In the genomic region with DNA sequence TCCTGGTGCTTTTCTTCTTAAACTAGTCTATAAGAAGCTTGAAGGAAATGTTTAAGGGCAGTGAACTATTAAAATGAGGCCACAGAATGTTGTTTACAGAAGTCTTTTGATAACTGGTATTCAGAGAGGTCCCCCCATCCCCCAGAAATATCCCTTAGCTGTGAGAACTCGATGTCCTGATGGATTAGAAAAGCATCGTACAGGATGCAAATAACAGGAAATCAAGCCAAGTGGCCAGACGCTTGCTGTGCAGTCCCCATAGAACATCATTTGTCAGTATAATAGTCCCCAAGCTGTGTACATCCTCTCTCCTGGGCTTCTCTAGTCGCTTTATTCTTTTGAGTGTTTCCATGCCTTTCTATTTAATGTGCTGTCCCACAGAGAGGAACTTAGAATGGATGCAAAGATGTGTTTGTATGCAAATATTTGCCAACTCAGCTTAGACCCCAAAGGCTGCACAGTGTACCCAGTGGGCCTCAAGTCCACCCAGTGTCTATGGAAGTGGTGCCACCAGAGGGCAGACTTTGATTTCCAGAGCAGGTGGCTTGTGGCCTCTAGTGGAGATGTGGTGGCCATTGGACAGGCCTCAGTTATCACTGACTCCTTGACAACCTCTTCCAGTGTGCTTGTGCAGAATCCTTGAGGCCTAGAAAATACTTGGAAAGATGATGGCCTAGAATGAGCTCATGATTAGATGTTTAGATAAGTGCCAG, we compare ENCODE assay signal across 12 mouse cellular contexts. TPM values are rescaled to one million over a fixed set of nuclear protein-coding genes. Genes with fewer than 3 reads are reported as not detected.
A peak's percentile ranks its signal among the peaks of the same experiment; 100 is the strongest.
DNase-seq lines count a peak whose midpoint lies in the region; ATAC-seq and TF ChIP-seq lines count a peak whose summit lies in the region.
"Had no signal": no experiment of that assay in that cellular context is flagged by ENCODE, and none has a peak within 500 bp of the region (broad histone marks: within the 10 kb centered on the region; RNA-seq: fewer than 3 reads in every experiment).

No protein-coding gene starts in this region.

- no peak overlapping the region for H3K27ac ChIP-seq in heart, adult 2 months
- H3K27ac ChIP-seq in liver, embryonic 14.5 days = no peak overlapping the region
- H3K27ac ChIP-seq in MEL (ENCODE audit: control insufficient read depth, low read depth, low read length) = no peak overlapping the region
- H3K27ac ChIP-seq in midbrain, embryonic 10.5 days (replicated peaks) = no peak overlapping the region
- H3K27ac ChIP-seq: embryonic facial prominence, embryonic 13.5 days; limb, embryonic 15.5 days; midbrain, embryonic 15.5 days had no signal

- ATAC-seq in liver, embryonic 14.5 days (ENCODE audit: insufficient read depth) = no peak
- ATAC-seq: midbrain, embryonic 15.5 days had no signal

- TF ChIP-seq EP300 in heart, adult 2 months (IDR thresholded peaks at IDR 0.05; ENCODE audit: insufficient read depth, low read depth, low read length) = no peak
- TF ChIP-seq EP300 in liver, embryonic 14.5 days (IDR thresholded peaks at IDR 0.05; ENCODE audit: low read depth) = no peak
- no peak for TF ChIP-seq EP300 in MEL (IDR thresholded peaks at IDR 0.05; ENCODE audit: low read depth in 1 of 2, low read length in 2 of 2)

- H3K4me2 ChIP-seq in liver, embryonic 14.5 days (ENCODE audit: low read depth) = no peak overlapping the region
- H3K4me2 ChIP-seq: embryonic facial prominence, embryonic 13.5 days; limb, embryonic 15.5 days; midbrain, embryonic 15.5 days had no signal

- TF ChIP-seq CTCF in heart, adult 2 months (IDR thresholded peaks at IDR 0.05) = peak; percentile 33
- TF ChIP-seq CTCF in liver, embryonic 14.5 days (IDR thresholded peaks at IDR 0.05; ENCODE audit: low read depth) = peak; percentile 49
- peak in 2 of 3 experiments; percentile 19 to 35; a peak in 3 of 6 replicates for TF ChIP-seq CTCF in MEL (IDR thresholded peaks at IDR 0.05 in 2 of 3, conservative IDR thresholded peaks at IDR 0.05 in 1 of 3; ENCODE audit: control insufficient read depth in 1 of 3, insufficient read depth in 1 of 3, low read depth in 2 of 3, low read length in 3 of 3, poor library complexity in 1 of 3, severe bottlenecking in 1 of 3)

- WGBS in heart, adult 2 months = 48% methylated on average over 4 of the region's 4 CpGs
- WGBS in liver, embryonic 14.5 days (ENCODE audit: insufficient replicate concordance) = 39% methylated on average over 4 of the region's 4 CpGs
- WGBS in midbrain, embryonic 10.5 days = 77% methylated on average over 4 of the region's 4 CpGs

- no peaks in the 10 kb centered on the region for H3K79me2 ChIP-seq in heart, adult 2 months (replicated peaks; ENCODE audit: control insufficient read depth, insufficient read depth, low read length)
- no peaks in the 10 kb centered on the region for H3K79me2 ChIP-seq in MEL (ENCODE audit: control insufficient read depth, insufficient read depth, low read length, poor library complexity)

- H3K9ac ChIP-seq in heart, adult 2 months (ENCODE audit: low read depth, low read length) = no peak overlapping the region
- H3K9ac ChIP-seq in liver, embryonic 14.5 days (replicated peaks) = no peak overlapping the region
- H3K9ac ChIP-seq in MEL (ENCODE audit: control insufficient read depth, low read depth, low read length, poor library complexity, severe bottlenecking) = no peak overlapping the region
- H3K9ac ChIP-seq: embryonic facial prominence, embryonic 13.5 days; limb, embryonic 15.5 days; midbrain, embryonic 15.5 days had no signal

- no peak for TF ChIP-seq POLR2A in heart, adult 2 months (IDR thresholded peaks at IDR 0.05; ENCODE audit: insufficient read depth, low read depth, low read length)
- TF ChIP-seq POLR2A in MEL (IDR thresholded peaks at IDR 0.05; ENCODE audit: control insufficient read depth in 1 of 2, insufficient read depth in 1 of 2, low read depth in 1 of 2, low read length in 2 of 2, poor library complexity in 1 of 2) = no peak

- no peak overlapping the region for H3K4me3 ChIP-seq in heart, adult 2 months
- H3K4me3 ChIP-seq in liver, embryonic 14.5 days (ENCODE audit: insufficient read depth in 1 of 2, low read depth in 2 of 2, low read length in 2 of 2) = no peak overlapping the region
- H3K4me3 ChIP-seq in MEL (ENCODE audit: control insufficient read depth in 1 of 2, insufficient read depth in 1 of 2, low read depth in 2 of 2, low read length in 2 of 2) = no peak overlapping the region
- H3K4me3 ChIP-seq in midbrain, embryonic 10.5 days = no peak overlapping the region
- H3K4me3 ChIP-seq: embryonic facial prominence, embryonic 13.5 days; limb, embryonic 15.5 days; midbrain, embryonic 15.5 days had no signal

- intact Hi-C loops in heart, adult 2 months (cut with DNase I) = no loop called here

- H3K36me3 ChIP-seq in heart, adult 2 months (ENCODE audit: control insufficient read depth, insufficient read depth, low read length) = peaks cover 5% of the 10 kb centered on the region
- no peaks in the 10 kb centered on the region for H3K36me3 ChIP-seq in liver, embryonic 14.5 days (replicated peaks; ENCODE audit: control insufficient read depth, insufficient read depth, low read depth)
- H3K36me3 ChIP-seq in MEL (ENCODE audit: control insufficient read depth in 1 of 2, insufficient read depth in 2 of 2, low read length in 2 of 2) = no peaks in the 10 kb centered on the region
- no peaks in the 10 kb centered on the region for H3K36me3 ChIP-seq in midbrain, embryonic 10.5 days
- H3K36me3 ChIP-seq: embryonic facial prominence, embryonic 13.5 days; limb, embryonic 15.5 days; midbrain, embryonic 15.5 days had no signal

- TF ChIP-seq RAD21 in MEL (IDR thresholded peaks at IDR 0.05; ENCODE audit: low read depth, low read length) = peak; percentile 3; the same call in 1 of the 2 replicates

- no peak for DNase-seq in heart, adult 2 months
- no peak for DNase-seq in heart, postnatal 4 days
- no peak for DNase-seq in liver, embryonic 14.5 days (ENCODE audit: low read depth in 3 of 3, low spot score in 3 of 3)
- DNase-seq in liver (no peak), MEL (ENCODE audit: low read depth, low spot score) (peak; percentile 22)
- peak; percentile 33 for DNase-seq in induced T-regulatory cell, adult 2 months (ENCODE audit: low read depth)
- DNase-seq in midbrain, embryonic 10.5 days (ENCODE audit: low spot score) = no peak
- DNase-seq in heart, adult 9 months (ENCODE audit: low spot score in 2 of 2) = no peak
- DNase-seq: thymus, postnatal 14 days had no signal

- peaks cover 4% of the 10 kb centered on the region; the same call in 1 of the 2 replicates for H3K4me1 ChIP-seq in heart, adult 2 months (ENCODE audit: control insufficient read depth, insufficient read depth, low read length)
- H3K4me1 ChIP-seq in liver, embryonic 14.5 days (replicated peaks; ENCODE audit: control insufficient read depth in 2 of 2, insufficient read depth in 2 of 2, low read length in 1 of 2) = peaks cover 0 to 8% of the 10 kb centered on the region in 2 experiments; a peak in 1 of 4 replicates
- H3K4me1 ChIP-seq in MEL (ENCODE audit: control insufficient read depth in 1 of 2, insufficient read depth in 2 of 2, low read length in 2 of 2) = no peaks in the 10 kb centered on the region
- no peaks in the 10 kb centered on the region for H3K4me1 ChIP-seq in midbrain, embryonic 10.5 days
- H3K4me1 ChIP-seq: embryonic facial prominence, embryonic 13.5 days; limb, embryonic 15.5 days; midbrain, embryonic 15.5 days had no signal

- no peaks in the 10 kb centered on the region for H3K9me3 ChIP-seq in liver, embryonic 14.5 days (ENCODE audit: control insufficient read depth, low read length)
- no peaks in the 10 kb centered on the region for H3K9me3 ChIP-seq in MEL (replicated peaks; ENCODE audit: insufficient read depth, low read length)
- H3K9me3 ChIP-seq in midbrain, embryonic 10.5 days (replicated peaks) = no peaks in the 10 kb centered on the region
- H3K9me3 ChIP-seq: embryonic facial prominence, embryonic 13.5 days; limb, embryonic 15.5 days; midbrain, embryonic 15.5 days had no signal

- no peaks in the 10 kb centered on the region for H3K27me3 ChIP-seq in heart, adult 2 months (ENCODE audit: control insufficient read depth, insufficient read depth, low read length)
- no peaks in the 10 kb centered on the region for H3K27me3 ChIP-seq in liver, embryonic 14.5 days (ENCODE audit: control insufficient read depth, insufficient read depth, low read length)
- no peaks in the 10 kb centered on the region for H3K27me3 ChIP-seq in MEL (ENCODE audit: control insufficient read depth in 1 of 2, insufficient read depth in 2 of 2, low read length in 2 of 2)
- no peaks in the 10 kb centered on the region for H3K27me3 ChIP-seq in midbrain, embryonic 10.5 days (ENCODE audit: low read depth, poor library complexity, severe bottlenecking)
- H3K27me3 ChIP-seq: embryonic facial prominence, embryonic 13.5 days; limb, embryonic 15.5 days; midbrain, embryonic 15.5 days had no signal

TF ChIP-seq in MEL, 35 proteins besides CTCF, POLR2A, EP300 and RAD21:
- no peak for TF ChIP-seq TCF12 (IDR thresholded peaks at IDR 0.05; ENCODE audit: low read depth, low read length)
- peak; percentile 27 for TF ChIP-seq SMC3 (IDR thresholded peaks at IDR 0.05; ENCODE audit: low read depth, low read length)

RNA-seq across cellular contexts. Expression of a gene that starts 22.4 kb away (rescaled TPM):
- total RNA-seq in heart, adult 2 months (2021) = 10 to 100 TPM; 47.8 to 55.4 TPM
- 50.6 and 69.4 TPM in 2 replicates for polyA plus RNA-seq in heart, adult 2 months (2012; rRNA removed)
- 10 to 100 TPM; 31.9 to 37.2 TPM for total RNA-seq in heart, postnatal 4 days (2021)
- polyA plus RNA-seq in liver, embryonic 14.5 days (2012; rRNA removed) = 8.7 TPM in 2 replicates
- 10.3 and 10.8 TPM in 2 replicates for polyA plus RNA-seq in liver, embryonic 14.5 days (2014; fragmentation: Nextera tagmentation; extraction: Ambion mirVana)
- total RNA-seq in MEL (2012; rRNA removed) = 0.75 and 3.0 TPM in 2 replicates
- polyA plus RNA-seq in MEL (2012; ENCODE audit: insufficient read depth in 1 of 2, insufficient read length in 2 of 2, low read depth in 1 of 2, low replicate concordance in 2 of 2, missing spikeins in 1 of 2) = 1 to 10 TPM in 1 of 2 experiments, not detected in 1; 2.7 TPM
- polyA plus RNA-seq in midbrain, embryonic 10.5 days (2016; fragmentation: Nextera tagmentation; extraction: Ambion mirVana) = 1.00 and 1.5 TPM in 2 replicates

Comparison
In these comparisons a context has a peak if more than half of its experiments do, and no peak if none do; other contexts are left out.
1. DNase-seq: peak in MEL (single experiment) and induced T-regulatory cell, adult 2 months (single experiment); none in heart, adult 2 months (0 of 2), heart, postnatal 4 days (single experiment), liver, embryonic 14.5 days (0 of 3), liver (single experiment), midbrain, embryonic 10.5 days (single experiment) and heart, adult 9 months (0 of 2).
2. Peak in every context shown above with its lines, with median percentiles within 50 percentile points of each other: CTCF ChIP-seq.